Mouse (Mus musculus): ENCODE results near the gene Olfr609. TPM values are rescaled to one million over a fixed set of nuclear protein-coding genes. Genes with fewer than 3 reads are reported as not detected.

Gene Olfr609
- polyA plus RNA-seq, 1 experiment from 2014 or later, result not detected

Other genes with a start within 250 kb of the Olfr609 start
- gene Usp17ld, start 245.6 kb downstream of the Olfr609 start, polyA plus RNA-seq (2014; fragmentation: Nextera tagmentation; extraction: Ambion mirVana), result not detected in 2 replicates
- not detected in 2 replicates for gene Olfr596, start 192.4 kb downstream of the Olfr609 start, polyA plus RNA-seq (2014; fragmentation: Nextera tagmentation; extraction: Ambion mirVana)
- not detected in 2 replicates for gene Olfr597, start 181.7 kb downstream of the Olfr609 start, polyA plus RNA-seq (2014; fragmentation: Nextera tagmentation; extraction: Ambion mirVana)
- not detected in 2 replicates for gene Olfr598, start 174.5 kb downstream of the Olfr609 start, polyA plus RNA-seq (2014; fragmentation: Nextera tagmentation; extraction: Ambion mirVana)
- not detected in 2 replicates for gene Olfr599, start 162.1 kb downstream of the Olfr609 start, polyA plus RNA-seq (2014; fragmentation: Nextera tagmentation; extraction: Ambion mirVana)
- gene Olfr600, start 148.4 kb downstream of the Olfr609 start, polyA plus RNA-seq (2014; fragmentation: Nextera tagmentation; extraction: Ambion mirVana), result not detected in 2 replicates
- not detected in 2 replicates for gene Olfr601, start 135.4 kb downstream of the Olfr609 start, polyA plus RNA-seq (2014; fragmentation: Nextera tagmentation; extraction: Ambion mirVana)
- not detected in 2 replicates for gene Olfr603, start 111.9 kb downstream of the Olfr609 start, polyA plus RNA-seq (2014; fragmentation: Nextera tagmentation; extraction: Ambion mirVana)
- gene Usp17lc, start 83.0 kb downstream of the Olfr609 start, polyA plus RNA-seq (2014; fragmentation: Nextera tagmentation; extraction: Ambion mirVana), result not detected in 2 replicates
- gene Olfr605, start 52.6 kb downstream of the Olfr609 start, polyA plus RNA-seq (2014; fragmentation: Nextera tagmentation; extraction: Ambion mirVana), result not detected in 2 replicates
- gene Olfr606, start 49.0 kb downstream of the Olfr609 start, polyA plus RNA-seq (2014; fragmentation: Nextera tagmentation; extraction: Ambion mirVana), result not detected in 2 replicates
- not detected in 2 replicates for gene Olfr607, start 33.9 kb downstream of the Olfr609 start, polyA plus RNA-seq (2014; fragmentation: Nextera tagmentation; extraction: Ambion mirVana)
- not detected in 2 replicates for gene Olfr608, start 28.2 kb downstream of the Olfr609 start, polyA plus RNA-seq (2014; fragmentation: Nextera tagmentation; extraction: Ambion mirVana)
- not detected in 2 replicates for gene Olfr610, start 14.1 kb upstream of the Olfr609 start, polyA plus RNA-seq (2014; fragmentation: Nextera tagmentation; extraction: Ambion mirVana)
- not detected in 2 replicates for gene Olfr611, start 22.8 kb upstream of the Olfr609 start, polyA plus RNA-seq (2014; fragmentation: Nextera tagmentation; extraction: Ambion mirVana)
- not detected in 2 replicates for gene Olfr612, start 44.7 kb upstream of the Olfr609 start, polyA plus RNA-seq (2014; fragmentation: Nextera tagmentation; extraction: Ambion mirVana)
- not detected in 2 replicates for gene Olfr613, start 50.0 kb upstream of the Olfr609 start, polyA plus RNA-seq (2014; fragmentation: Nextera tagmentation; extraction: Ambion mirVana)
- not detected in 2 replicates for gene Olfr615, start 58.0 kb upstream of the Olfr609 start, polyA plus RNA-seq (2014; fragmentation: Nextera tagmentation; extraction: Ambion mirVana)
- gene Olfr616, start 71.1 kb upstream of the Olfr609 start, polyA plus RNA-seq (2014; fragmentation: Nextera tagmentation; extraction: Ambion mirVana), result not detected in 2 replicates
- not detected in 2 replicates for gene Olfr617, start 75.0 kb upstream of the Olfr609 start, polyA plus RNA-seq (2014; fragmentation: Nextera tagmentation; extraction: Ambion mirVana)
- not detected in 2 replicates for gene Olfr618, start 92.0 kb upstream of the Olfr609 start, polyA plus RNA-seq (2014; fragmentation: Nextera tagmentation; extraction: Ambion mirVana)
- gene Olfr619, start 102.5 kb upstream of the Olfr609 start, polyA plus RNA-seq (2014; fragmentation: Nextera tagmentation; extraction: Ambion mirVana), result not detected in 2 replicates
- gene Olfr620, start 114.5 kb upstream of the Olfr609 start, polyA plus RNA-seq (2014; fragmentation: Nextera tagmentation; extraction: Ambion mirVana), result not detected in 2 replicates
- gene Olfr622, start 144.6 kb upstream of the Olfr609 start, polyA plus RNA-seq (2014; fragmentation: Nextera tagmentation; extraction: Ambion mirVana), result not detected in 2 replicates
- gene Olfr623, start 165.6 kb upstream of the Olfr609 start, polyA plus RNA-seq (2014; fragmentation: Nextera tagmentation; extraction: Ambion mirVana), result not detected in 2 replicates
- gene Olfr624, start 173.1 kb upstream of the Olfr609 start, polyA plus RNA-seq (2014; fragmentation: Nextera tagmentation; extraction: Ambion mirVana), result 0.04 TPM in 2 replicates
- not detected in 2 replicates for gene Olfr625-ps1, start 184.7 kb upstream of the Olfr609 start, polyA plus RNA-seq (2014; fragmentation: Nextera tagmentation; extraction: Ambion mirVana)
- gene Olfr243, start 216.6 kb upstream of the Olfr609 start, polyA plus RNA-seq (2014; fragmentation: Nextera tagmentation; extraction: Ambion mirVana), result not detected in 2 replicates
- gene Olfr628, start 232.3 kb upstream of the Olfr609 start, polyA plus RNA-seq (2014; fragmentation: Nextera tagmentation; extraction: Ambion mirVana), result not detected in 2 replicates
- not detected in 2 replicates for gene Olfr629, start 246.9 kb upstream of the Olfr609 start, polyA plus RNA-seq (2014; fragmentation: Nextera tagmentation; extraction: Ambion mirVana)